Mouse (Mus musculus): Measurements from ENCODE around the gene Gm47289. TPM values are rescaled to one million over a fixed set of nuclear protein-coding genes. Genes with fewer than 3 reads are reported as not detected.

The Gm47289 gene
- total and polyA plus RNA-seq, 2 experiments from 2014 or later = not detected

- no peak for ATAC-seq (ENCODE audit: low FRiP score)
- no peak overlapping the region for H3K9ac ChIP-seq (replicated peaks; ENCODE audit: low read length, poor library complexity, severe bottlenecking)
- no peaks in the 10 kb centered on the region for H3K36me3 ChIP-seq (ENCODE audit: insufficient read depth, low read length)
- no peaks in the 10 kb centered on the region for H3K9me3 ChIP-seq (ENCODE audit: low read length)
- DNase-seq (ENCODE audit: low spot score) = peak; percentile 64
- no peak overlapping the region for H3K27ac ChIP-seq (ENCODE audit: low read depth, low read length)
- no peak for TF ChIP-seq CTCF (IDR thresholded peaks at IDR 0.05)
- WGBS = 83% methylated on average over 8 of the region's 8 CpGs
- H3K27me3 ChIP-seq (ENCODE audit: insufficient read depth, low read length) = no peaks in the 10 kb centered on the region
- no peaks in the 10 kb centered on the region for H3K4me1 ChIP-seq (ENCODE audit: insufficient read depth, low read length)
- H3K4me2 ChIP-seq (ENCODE audit: low read depth, low read length, poor library complexity, severe bottlenecking) = no peak overlapping the region
- H3K4me3 ChIP-seq (ENCODE audit: low read depth, low read length) = no peak overlapping the region
Measured at GRCm38 (mm10) chr9:119144696-119145095, 14.3 kb upstream of the Gm47289 start.

- Histone ChIP-seq H3K4me2 (ENCODE audit: low read depth, low read length, poor library complexity, severe bottlenecking) (no peak overlapping the region), H3K27me3 (ENCODE audit: insufficient read depth, low read length) (no peaks in the 10 kb centered on the region), H3K4me1 (ENCODE audit: insufficient read depth, low read length) (no peaks in the 10 kb centered on the region), H3K36me3 (ENCODE audit: insufficient read depth, low read length) (no peaks in the 10 kb centered on the region), H3K9me3 (ENCODE audit: low read length) (no peaks in the 10 kb centered on the region), H3K9ac (replicated peaks; ENCODE audit: low read length, poor library complexity, severe bottlenecking) (no peak overlapping the region), H3K27ac (ENCODE audit: low read depth, low read length) (no peak overlapping the region), H3K4me3 (ENCODE audit: low read depth, low read length) (no peak overlapping the region)
- DNase-seq (ENCODE audit: low spot score) (no peak), ATAC-seq (ENCODE audit: low FRiP score) (no peak)
- 49% methylated on average over 9 of the region's 10 CpGs for WGBS
- no peak for TF ChIP-seq CTCF (IDR thresholded peaks at IDR 0.05)
Measured at GRCm38 (mm10) chr9:119145137-119145536, 13.8 kb upstream of the Gm47289 start.

GRCm38 (mm10) chr9:119145638-119146037, 13.3 kb upstream of the Gm47289 start:
- DNase-seq (ENCODE audit: low spot score) = no peak
- Histone ChIP-seq H3K4me2 (ENCODE audit: low read depth, low read length, poor library complexity, severe bottlenecking) (no peak overlapping the region), H3K9me3 (ENCODE audit: low read length) (no peaks in the 10 kb centered on the region), H3K4me3 (ENCODE audit: low read depth, low read length) (no peak overlapping the region), H3K36me3 (ENCODE audit: insufficient read depth, low read length) (no peaks in the 10 kb centered on the region), H3K4me1 (ENCODE audit: insufficient read depth, low read length) (no peaks in the 10 kb centered on the region), H3K27me3 (ENCODE audit: insufficient read depth, low read length) (no peaks in the 10 kb centered on the region), H3K27ac (ENCODE audit: low read depth, low read length) (no peak overlapping the region), H3K9ac (replicated peaks; ENCODE audit: low read length, poor library complexity, severe bottlenecking) (no peak overlapping the region)
- WGBS = 65% methylated on average over 6 of the region's 6 CpGs
- no peak for ATAC-seq (ENCODE audit: low FRiP score)
- TF ChIP-seq CTCF (IDR thresholded peaks at IDR 0.05) = no peak

GRCm38 (mm10) chr9:119146098-119146770, 12.7 kb upstream of the Gm47289 start:
- Histone ChIP-seq H3K4me1 (ENCODE audit: insufficient read depth, low read length) (no peaks in the 10 kb centered on the region), H3K4me3 (ENCODE audit: low read depth, low read length) (no peak overlapping the region), H3K4me2 (ENCODE audit: low read depth, low read length, poor library complexity, severe bottlenecking) (no peak overlapping the region), H3K9me3 (ENCODE audit: low read length) (no peaks in the 10 kb centered on the region), H3K27ac (ENCODE audit: low read depth, low read length) (no peak overlapping the region), H3K9ac (replicated peaks; ENCODE audit: low read length, poor library complexity, severe bottlenecking) (no peak overlapping the region), H3K36me3 (ENCODE audit: insufficient read depth, low read length) (no peaks in the 10 kb centered on the region), H3K27me3 (ENCODE audit: insufficient read depth, low read length) (no peaks in the 10 kb centered on the region)
- no peak for ATAC-seq (ENCODE audit: low FRiP score)
- DNase-seq (ENCODE audit: low spot score) = no peak
- 78% methylated on average over 13 of the region's 13 CpGs for WGBS
- TF ChIP-seq CTCF (IDR thresholded peaks at IDR 0.05) = no peak

- Histone ChIP-seq H3K36me3 (ENCODE audit: insufficient read depth, low read length) (no peaks in the 10 kb centered on the region), H3K27me3 (ENCODE audit: insufficient read depth, low read length) (no peaks in the 10 kb centered on the region), H3K4me2 (ENCODE audit: low read depth, low read length, poor library complexity, severe bottlenecking) (no peak overlapping the region), H3K4me3 (ENCODE audit: low read depth, low read length) (no peak overlapping the region), H3K4me1 (ENCODE audit: insufficient read depth, low read length) (no peaks in the 10 kb centered on the region), H3K27ac (ENCODE audit: low read depth, low read length) (no peak overlapping the region), H3K9ac (replicated peaks; ENCODE audit: low read length, poor library complexity, severe bottlenecking) (no peak overlapping the region), H3K9me3 (ENCODE audit: low read length) (no peaks in the 10 kb centered on the region)
- DNase-seq (ENCODE audit: low spot score) (peak; percentile 15), ATAC-seq (ENCODE audit: low FRiP score) (no peak)
- WGBS = 27% methylated on average over 5 of the region's 5 CpGs
- TF ChIP-seq CTCF (IDR thresholded peaks at IDR 0.05) = no peak
Measured at GRCm38 (mm10) chr9:119149601-119150000, 9.4 kb upstream of the Gm47289 start.

GRCm38 (mm10) chr9:119151751-119152150, 7.2 kb upstream of the Gm47289 start:
- Histone ChIP-seq H3K27me3 (ENCODE audit: insufficient read depth, low read length) (peaks cover 12% of the 10 kb centered on the region; the same call in 1 of the 2 replicates), H3K36me3 (ENCODE audit: insufficient read depth, low read length) (no peaks in the 10 kb centered on the region), H3K4me1 (ENCODE audit: insufficient read depth, low read length) (no peaks in the 10 kb centered on the region), H3K27ac (ENCODE audit: low read depth, low read length) (no peak overlapping the region), H3K4me2 (ENCODE audit: low read depth, low read length, poor library complexity, severe bottlenecking) (no peak overlapping the region), H3K9ac (replicated peaks; ENCODE audit: low read length, poor library complexity, severe bottlenecking) (no peak overlapping the region), H3K9me3 (ENCODE audit: low read length) (no peaks in the 10 kb centered on the region), H3K4me3 (ENCODE audit: low read depth, low read length) (no peak overlapping the region)
- ATAC-seq (ENCODE audit: low FRiP score) (no peak), DNase-seq (ENCODE audit: low spot score) (no peak)
- TF ChIP-seq CTCF (IDR thresholded peaks at IDR 0.05) = no peak
- 58% methylated on average over 2 of the region's 2 CpGs for WGBS

Measured in midbrain, postnatal 0 days (tissue).